In the genomic region with DNA sequence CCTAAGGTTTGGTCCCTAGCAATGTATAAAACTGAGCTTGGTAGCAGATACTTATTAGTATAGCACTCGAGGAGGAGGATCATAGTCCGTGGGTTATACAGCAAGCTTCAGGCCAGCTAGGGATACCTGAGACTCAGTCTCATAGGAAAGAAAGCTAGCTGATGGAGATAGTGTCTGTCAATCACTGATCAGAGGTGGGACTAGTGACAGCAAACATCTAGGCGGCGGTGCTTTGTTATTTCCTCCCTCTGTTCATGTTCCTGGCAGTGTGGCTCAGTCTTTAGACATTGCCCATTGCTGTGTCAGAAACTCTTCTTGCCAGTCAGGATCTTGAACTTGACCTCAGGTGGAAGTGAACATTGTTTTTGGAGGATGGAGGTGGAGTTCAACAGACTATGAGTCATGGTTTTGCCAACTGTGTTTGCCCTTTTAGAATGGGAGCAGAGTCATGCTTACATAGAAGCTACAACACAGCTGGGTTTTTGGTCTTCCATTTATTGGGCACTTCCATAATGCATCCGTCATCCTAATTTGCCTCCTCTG, we compare ENCODE assay signal across 26 mouse cellular contexts.
A peak's percentile ranks its signal among the peaks of the same experiment; 100 is the strongest.
DNase-seq lines count a peak whose midpoint lies in the region; ATAC-seq and TF ChIP-seq lines count a peak whose summit lies in the region.
"Had no signal": no experiment of that assay in that cellular context is flagged by ENCODE, and none has a peak within 500 bp of the region (broad histone marks: within the 10 kb centered on the region; RNA-seq: fewer than 3 reads in every experiment).

No protein-coding gene starts in this region.

- H3K36me3 ChIP-seq in liver, embryonic 12.5 days = peaks cover 20% of the 10 kb centered on the region
- H3K36me3 ChIP-seq in liver, postnatal 0 days (replicated peaks; ENCODE audit: insufficient read depth, low read length) = peaks cover under 1% of the 10 kb centered on the region; the same call in 1 of the 2 replicates
- H3K36me3 ChIP-seq in intestine, postnatal 0 days (ENCODE audit: control insufficient read depth, insufficient read depth) = no peaks in the 10 kb centered on the region
- H3K36me3 ChIP-seq: forebrain, embryonic 10.5 days; heart, embryonic 10.5 days; heart, embryonic 13.5 days; hindbrain, embryonic 15.5 days had no signal

- peaks cover 29% of the 10 kb centered on the region for H3K4me1 ChIP-seq in liver, embryonic 12.5 days
- peaks cover 4% of the 10 kb centered on the region; the same call in 1 of the 2 replicates for H3K4me1 ChIP-seq in liver, postnatal 0 days (ENCODE audit: insufficient read depth)
- no peaks in the 10 kb centered on the region for H3K4me1 ChIP-seq in intestine, postnatal 0 days (replicated peaks; ENCODE audit: control insufficient read depth, insufficient read depth, low read length)
- H3K4me1 ChIP-seq: forebrain, embryonic 10.5 days; forebrain, embryonic 13.5 days; heart, embryonic 10.5 days; hindbrain, embryonic 15.5 days had no signal

- H3K4me2 ChIP-seq in liver, embryonic 12.5 days = no peak overlapping the region
- H3K4me2 ChIP-seq in liver, postnatal 0 days (ENCODE audit: low read depth, low read length) = no peak overlapping the region
- no peak overlapping the region for H3K4me2 ChIP-seq in intestine, postnatal 0 days (replicated peaks; ENCODE audit: low read depth)
- H3K4me2 ChIP-seq: forebrain, embryonic 13.5 days; heart, embryonic 13.5 days; hindbrain, embryonic 15.5 days had no signal

- H3K27me3 ChIP-seq in liver, embryonic 12.5 days (replicated peaks) = no peaks in the 10 kb centered on the region
- H3K27me3 ChIP-seq in liver, postnatal 0 days (ENCODE audit: insufficient read depth, low read length) = no peaks in the 10 kb centered on the region
- H3K27me3 ChIP-seq in intestine, postnatal 0 days (replicated peaks; ENCODE audit: control insufficient read depth, insufficient read depth, low read length) = no peaks in the 10 kb centered on the region
- H3K27me3 ChIP-seq: forebrain, embryonic 13.5 days; heart, embryonic 13.5 days; hindbrain, embryonic 15.5 days; Patski had no signal

- TF ChIP-seq EP300 in liver, postnatal 0 days (IDR thresholded peaks at IDR 0.05; ENCODE audit: low read depth) = no peak

- no peak for TF ChIP-seq CTCF in liver, postnatal 0 days (IDR thresholded peaks at IDR 0.05; ENCODE audit: low read depth)
- no peak for TF ChIP-seq CTCF in intestine, postnatal 0 days (IDR thresholded peaks at IDR 0.05; ENCODE audit: low read depth)

- no peak for ATAC-seq in liver, embryonic 12.5 days
- ATAC-seq in liver, postnatal 0 days = no peak
- ATAC-seq in CD4-positive, CD25-positive, alpha-beta regulatory T cell, adult 4 months = peak; percentile 60
- peak; percentile 37 for ATAC-seq in activated CD4-positive, CD25-positive, alpha-beta regulatory T cell, adult 4 months
- no peak for ATAC-seq in intestine, postnatal 0 days
- ATAC-seq: forebrain, embryonic 13.5 days; forebrain, embryonic 16.5 days; intestine, embryonic 16.5 days; Patski had no signal

- no peak overlapping the region for H3K27ac ChIP-seq in liver, embryonic 12.5 days
- H3K27ac ChIP-seq in liver, postnatal 0 days (ENCODE audit: low read depth) = no peak overlapping the region
- H3K27ac ChIP-seq in intestine, postnatal 0 days (ENCODE audit: low read depth, low read length) = no peak overlapping the region
- H3K27ac ChIP-seq: forebrain, embryonic 10.5 days; forebrain, embryonic 13.5 days; heart, adult 2 months; heart, embryonic 10.5 days; heart, embryonic 13.5 days; hindbrain, embryonic 15.5 days had no signal

- 77% methylated on average over 5 of the region's 5 CpGs for WGBS in liver, embryonic 12.5 days (ENCODE audit: insufficient replicate concordance)
- WGBS in liver, postnatal 0 days (ENCODE audit: insufficient replicate concordance) = 84% methylated on average over 5 of the region's 5 CpGs
- WGBS in intestine, postnatal 0 days = 79% methylated on average over 5 of the region's 5 CpGs

- no peak for DNase-seq in liver, postnatal 0 days
- peak; percentile 31 for DNase-seq in 3T3-L1 (ENCODE audit: low read depth, low spot score)
- no peak for DNase-seq in right cerebral cortex, postnatal 25 days
- DNase-seq in MN1 (ENCODE audit: low spot score) = no peak
- DNase-seq: adrenal gland, adult 2 months; adrenal gland, postnatal 25 days; cerebellum, adult 18-20 months; cerebellum, adult 9-10 months; cerebellum, postnatal 14 days; gastrocnemius, postnatal 10 days; gastrocnemius, postnatal 36 days; heart, adult 2 months; heart, postnatal 14 days; heart, postnatal 4 days had no signal

- 0 out of 2 replicates have a peak overlapping the region, but pooled peaks have one; percentile 6 for H3K9ac ChIP-seq in liver, embryonic 12.5 days
- no peak overlapping the region for H3K9ac ChIP-seq in liver, postnatal 0 days (replicated peaks)
- no peak overlapping the region for H3K9ac ChIP-seq in intestine, postnatal 0 days (ENCODE audit: low read depth, low read length)
- H3K9ac ChIP-seq: forebrain, embryonic 13.5 days; heart, embryonic 13.5 days; hindbrain, embryonic 15.5 days had no signal

- no peak overlapping the region for H3K4me3 ChIP-seq in liver, embryonic 12.5 days
- no peak overlapping the region for H3K4me3 ChIP-seq in liver, postnatal 0 days (ENCODE audit: low read depth, low read length)
- H3K4me3 ChIP-seq in intestine, postnatal 0 days (ENCODE audit: low read depth, low read length) = no peak overlapping the region
- H3K4me3 ChIP-seq: forebrain, embryonic 10.5 days; forebrain, embryonic 13.5 days; heart, adult 2 months; heart, embryonic 10.5 days; heart, embryonic 13.5 days; hindbrain, embryonic 15.5 days had no signal

- no peaks in the 10 kb centered on the region for H3K9me3 ChIP-seq in liver, embryonic 12.5 days (replicated peaks)
- H3K9me3 ChIP-seq in liver, postnatal 0 days (ENCODE audit: low read length) = no peaks in the 10 kb centered on the region
- H3K9me3 ChIP-seq in intestine, postnatal 0 days (ENCODE audit: control insufficient read depth) = no peaks in the 10 kb centered on the region
- H3K9me3 ChIP-seq: forebrain, embryonic 10.5 days; forebrain, embryonic 13.5 days; heart, embryonic 10.5 days; heart, embryonic 13.5 days; hindbrain, embryonic 15.5 days had no signal

Comparison
In these comparisons a context has a peak if more than half of its experiments do, and no peak if none do; other contexts are left out.
1. ATAC-seq: peak in CD4-positive, CD25-positive, alpha-beta regulatory T cell, adult 4 months (single experiment) and activated CD4-positive, CD25-positive, alpha-beta regulatory T cell, adult 4 months (single experiment); none in liver, embryonic 12.5 days (single experiment), liver, postnatal 0 days (single experiment) and intestine, postnatal 0 days (single experiment).